Mouse (Mus musculus): Measurements from ENCODE around the gene Rhox2c. TPM values are rescaled to one million over a fixed set of nuclear protein-coding genes. Genes with fewer than 3 reads are reported as not detected.
"Not testable (repeated sequence)": the region's sequence is repeated elsewhere in the genome, so short reads cannot be mapped to it uniquely, and the experiment has no call there.

Gene Rhox2c
- not detected for total RNA-seq (2021)

GRCm38 (mm10) chrX:37453380-37453779, at the start of gene Rhox2c:
TSS of gene Rhox2c (plus strand) at chrX:37453680.
- DNase-seq; intact Hi-C loops (cut with DNase I): not testable (repeated sequence)

- DNase-seq; intact Hi-C loops (cut with DNase I): not testable (repeated sequence)
Observed at GRCm38 (mm10) chrX:37411767-37412166, 41.7 kb upstream of the Rhox2c start, which contains the start of gene Rhox2b. TSS of gene Rhox2b (plus strand) at chrX:37412067.

- intact Hi-C loops (cut with DNase I); DNase-seq: not testable (repeated sequence)
Observed at GRCm38 (mm10) chrX:37432194-37432593, 21.3 kb upstream of the Rhox2c start, which contains the start of gene Rhox4b. TSS of gene Rhox4b (plus strand) at chrX:37432494.

GRCm38 (mm10) chrX:37458285-37458684, 4.8 kb downstream of the Rhox2c start, which contains the start of gene Rhox3c:
TSS of gene Rhox3c (plus strand) at chrX:37458585.
- intact Hi-C loops (cut with DNase I); DNase-seq: not testable (repeated sequence)

- DNase-seq; intact Hi-C loops (cut with DNase I): not testable (repeated sequence)
Observed at GRCm38 (mm10) chrX:37480037-37480436, 26.6 kb downstream of the Rhox2c start, which contains the start of gene Rhox4c. TSS of gene Rhox4c (plus strand) at chrX:37480337.

- DNase-seq; intact Hi-C loops (cut with DNase I): not testable (repeated sequence)
Observed at GRCm38 (mm10) chrX:37514059-37514458, 60.6 kb downstream of the Rhox2c start, which contains the start of gene Rhox4d. TSS of gene Rhox4d (plus strand) at chrX:37514359.

Other genes starting within 250 kb of the Rhox2c start
- not detected for gene Gm9, start 242.6 kb upstream of the Rhox2c start, total RNA-seq (2021)
- gene Rhox1, start 231.4 kb upstream of the Rhox2c start, total RNA-seq (2021) = not detected
- not detected for gene Rhox2a, start 208.7 kb upstream of the Rhox2c start, total RNA-seq (2021)
- gene Rhox3a, start 203.8 kb upstream of the Rhox2c start, total RNA-seq (2021) = not detected
- gene Rhox4a, start 188.3 kb upstream of the Rhox2c start, total RNA-seq (2021) = not detected
- gene Rhox3a2, start 73.7 kb upstream of the Rhox2c start, total RNA-seq (2021) = not detected
- gene Rhox4a2, start 62.8 kb upstream of the Rhox2c start, total RNA-seq (2021) = not detected
- not detected for gene Rhox2b, start 41.6 kb upstream of the Rhox2c start, total RNA-seq (2021)
- gene Rhox4b, start 21.2 kb upstream of the Rhox2c start, total RNA-seq (2021) = not detected
- not detected for gene Rhox3c, start 4.9 kb downstream of the Rhox2c start, total RNA-seq (2021)
- not detected for gene Rhox4c, start 26.7 kb downstream of the Rhox2c start, total RNA-seq (2021)
- not detected for gene Rhox2d, start 39.7 kb downstream of the Rhox2c start, total RNA-seq (2021)
- not detected for gene Rhox4d, start 60.7 kb downstream of the Rhox2c start, total RNA-seq (2021)
- gene Rhox2e, start 76.8 kb downstream of the Rhox2c start, total RNA-seq (2021) = not detected
- gene Rhox3e, start 88.3 kb downstream of the Rhox2c start, total RNA-seq (2021) = not detected
- not detected for gene Rhox4e, start 103.7 kb downstream of the Rhox2c start, total RNA-seq (2021)
- gene Rhox2f, start 117.7 kb downstream of the Rhox2c start, total RNA-seq (2021) = not detected
- not detected for gene Rhox3f, start 127.3 kb downstream of the Rhox2c start, total RNA-seq (2021)
- gene Rhox4f, start 154.0 kb downstream of the Rhox2c start, total RNA-seq (2021) = not detected
- not detected for gene Rhox3g, start 174.9 kb downstream of the Rhox2c start, total RNA-seq (2021)
- gene Rhox2g, start 189.8 kb downstream of the Rhox2c start, total RNA-seq (2021) = not detected
- not detected for gene Rhox4g, start 197.6 kb downstream of the Rhox2c start, total RNA-seq (2021)
- gene Rhox3h, start 215.1 kb downstream of the Rhox2c start, total RNA-seq (2021) = not detected
- gene Rhox2h, start 219.6 kb downstream of the Rhox2c start, total RNA-seq (2021) = not detected

Measured in left cerebral cortex, postnatal 4 days (tissue).